Mouse (Mus musculus) megakaryocyte progenitor cell, adult 5-6 weeks (primary cell): ENCODE measurements around the gene Gm49355. TPM values are rescaled to one million over a fixed set of nuclear protein-coding genes. Genes with fewer than 3 reads are reported as not detected.

Source experiments
- ATAC-seq: replicated peaks from 2 replicates; pipeline ENCODE4 v1.8.0; 2016; ENCODE audit warnings: mild to moderate bottlenecking, moderate TSS enrichment, inconsistent platforms; ENCODE audit not compliant: poor library complexity
- total RNA-seq, 2 experiments: library from RNA; stranded (forward) in 1 of 2; stranded (reverse) in 1 of 2; fragments of 157-497, 149-512 nt in 1 of 2; fragments of 200-1000 nt in 1 of 2; gene quantifications; 2 replicates each; pipeline versions ENCODE4 v1.2.3 to v1.2.4; 2015 to 2017

The Gm49355 gene
- total RNA-seq (2015) = 0.05 and 0.15 TPM in 2 replicates
- not detected in 2 replicates for total RNA-seq (2017)

- ATAC-seq = no peak
Observed at GRCm38 (mm10) chr14:12283641-12284040, at the start of gene Gm49355. Gene Gm49355 (plus strand): TSS chr14:12283976.

GRCm38 (mm10) chr14:12243726-12244125 is 40.0 kb upstream of the Gm49355 start:
- ATAC-seq = peak; percentile 39; the same call in 1 of the 2 replicates

- no peak for ATAC-seq
Observed at GRCm38 (mm10) chr14:12276031-12276430, 7.7 kb upstream of the Gm49355 start.

GRCm38 (mm10) chr14:12284141-12284912 is 551 bp downstream of the Gm49355 start, which contains the start of gene 3830406C13Rik:
Gene 3830406C13Rik (plus strand): TSS chr14:12284173.
- ATAC-seq = peak; percentile 97

GRCm38 (mm10) chr14:12289747-12290146 is 6.0 kb downstream of the Gm49355 start:
- peak; percentile 84 for ATAC-seq

- no peak for ATAC-seq
Observed at GRCm38 (mm10) chr14:12296391-12296790, 12.6 kb downstream of the Gm49355 start.

GRCm38 (mm10) chr14:12299171-12299570 is 15.4 kb downstream of the Gm49355 start:
- no peak for ATAC-seq

GRCm38 (mm10) chr14:12299654-12300053 is 15.9 kb downstream of the Gm49355 start:
- ATAC-seq = no peak

- no peak for ATAC-seq
Observed at GRCm38 (mm10) chr14:12300275-12300674, 16.5 kb downstream of the Gm49355 start.

- ATAC-seq = no peak
Observed at GRCm38 (mm10) chr14:12300677-12301076, 16.9 kb downstream of the Gm49355 start.

- ATAC-seq = no peak
Observed at GRCm38 (mm10) chr14:12303106-12303505, 19.3 kb downstream of the Gm49355 start.

- no peak for ATAC-seq
Observed at GRCm38 (mm10) chr14:12333622-12334021, 49.8 kb downstream of the Gm49355 start.

- no peak for ATAC-seq
Observed at GRCm38 (mm10) chr14:12334925-12335324, 51.1 kb downstream of the Gm49355 start.

GRCm38 (mm10) chr14:12337421-12337997 is 53.7 kb downstream of the Gm49355 start:
- ATAC-seq = no peak

GRCm38 (mm10) chr14:12337998-12338809 is 54.4 kb downstream of the Gm49355 start:
- no peak for ATAC-seq

- ATAC-seq = no peak
Observed at GRCm38 (mm10) chr14:12338811-12339565, 55.2 kb downstream of the Gm49355 start.

- no peak for ATAC-seq
Observed at GRCm38 (mm10) chr14:12340238-12341074, 56.7 kb downstream of the Gm49355 start.

GRCm38 (mm10) chr14:12341075-12341788 is 57.5 kb downstream of the Gm49355 start:
- peak; percentile 69 for ATAC-seq

GRCm38 (mm10) chr14:12341789-12342457 is 58.1 kb downstream of the Gm49355 start:
- ATAC-seq = no peak
